Mouse (Mus musculus): ENCODE data around the gene Mmp7.

DNA sequence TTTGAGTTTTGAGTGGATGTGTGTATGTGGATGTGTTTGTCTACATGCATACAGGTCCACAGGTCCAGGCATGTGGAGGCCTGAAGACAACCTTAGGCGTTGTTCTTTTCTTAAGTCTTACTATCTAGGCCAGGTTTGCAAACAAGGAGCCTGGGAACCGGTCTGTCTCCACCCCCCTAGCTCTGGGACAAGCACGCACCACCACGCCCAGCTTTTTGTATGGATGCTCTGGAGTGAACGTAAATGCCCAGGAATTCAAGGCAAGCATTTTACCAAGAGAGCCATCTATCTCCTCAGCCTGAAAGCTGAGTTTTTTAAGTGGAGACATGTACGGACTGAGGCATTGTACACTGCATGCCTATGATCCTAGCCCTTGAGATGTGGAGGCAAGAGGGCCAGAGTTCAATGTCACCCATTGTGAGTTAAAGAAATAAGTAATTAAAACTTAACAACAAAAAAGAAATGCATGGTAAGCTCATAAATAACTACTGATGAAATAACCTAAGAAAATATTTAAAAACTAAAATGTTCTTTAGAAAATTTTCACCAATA lies 32.3 kb upstream of the Mmp7 start:
- TF ChIP-seq GATA1 (IDR thresholded peaks at IDR 0.05; ENCODE audit: borderline replicate concordance, low read length) (no peak), FLI1 (IDR thresholded peaks at IDR 0.05; ENCODE audit: low read length) (no peak)

Data from megakaryocyte, embryonic 14.5 days (primary cell).